ENCODE assay signal across 30 mouse cellular contexts in the genomic region with DNA sequence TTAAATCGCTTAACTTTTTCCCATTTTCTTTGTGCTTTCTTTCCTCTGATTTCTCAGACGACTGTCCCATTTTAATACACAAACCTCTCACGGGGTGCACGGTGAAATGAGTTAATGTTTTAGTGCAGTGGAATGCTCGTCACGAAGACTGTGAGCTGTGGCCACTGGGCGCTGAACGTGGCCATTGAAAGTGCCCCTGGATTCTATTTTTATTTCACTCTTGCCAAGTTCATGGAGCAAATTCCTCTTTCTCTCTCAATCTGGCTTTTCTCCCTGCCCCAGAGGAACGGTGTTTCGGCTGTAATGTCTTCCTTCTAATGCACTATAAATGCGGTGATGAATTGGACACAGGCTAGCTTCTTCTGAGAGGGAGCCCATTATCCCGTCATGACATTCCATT. TPM values are rescaled to one million over a fixed set of nuclear protein-coding genes. Genes with fewer than 3 reads are reported as not detected.
DNase-seq lines count a peak whose midpoint lies in the region; ATAC-seq and TF ChIP-seq lines count a peak whose summit lies in the region.
"Had no signal": no experiment of that assay in that cellular context is flagged by ENCODE, and none has a peak within 500 bp of the region (broad histone marks: within the 10 kb centered on the region; RNA-seq: fewer than 3 reads in every experiment).

No protein-coding gene starts in this region.

- no peak for ATAC-seq in kidney, embryonic 15.5 days (replicated peaks; ENCODE audit: low FRiP score)
- no peak for ATAC-seq in kidney, embryonic 16.5 days (ENCODE audit: low FRiP score, low TSS enrichment)
- peak; percentile 21 for ATAC-seq in Patski
- ATAC-seq: forebrain, embryonic 14.5 days; forebrain, postnatal 0 days; hindbrain, embryonic 16.5 days had no signal

- H3K4me1 ChIP-seq in kidney, embryonic 15.5 days = peaks cover 14% of the 10 kb centered on the region
- H3K4me1 ChIP-seq in kidney, embryonic 16.5 days (ENCODE audit: insufficient read depth, low read length) = peaks cover 7% of the 10 kb centered on the region
- H3K4me1 ChIP-seq in embryonic fibroblast, embryonic 13.5 days (ENCODE audit: control insufficient read depth, insufficient read depth, low read length) = peaks cover 10% of the 10 kb centered on the region
- H3K4me1 ChIP-seq: hindbrain, embryonic 13.5 days had no signal

- H3K4me2 ChIP-seq in kidney, embryonic 15.5 days = no peak overlapping the region
- H3K4me2 ChIP-seq in kidney, embryonic 16.5 days (replicated peaks; ENCODE audit: low read depth, low read length) = no peak overlapping the region
- H3K4me2 ChIP-seq: heart, embryonic 12.5 days; heart, embryonic 15.5 days; hindbrain, embryonic 13.5 days had no signal

- H3K4me3 ChIP-seq in kidney, embryonic 15.5 days (replicated peaks) = no peak overlapping the region
- no peak overlapping the region for H3K4me3 ChIP-seq in kidney, embryonic 16.5 days (ENCODE audit: low read length)
- no peak overlapping the region for H3K4me3 ChIP-seq in embryonic fibroblast, embryonic 13.5 days (ENCODE audit: insufficient read depth, low read length)
- H3K4me3 ChIP-seq: gastrocnemius, adult 2 months; heart, embryonic 12.5 days; heart, embryonic 15.5 days; hindbrain, embryonic 10.5 days; hindbrain, embryonic 13.5 days had no signal

- H3K9me3 ChIP-seq in kidney, embryonic 15.5 days (replicated peaks) = no peaks in the 10 kb centered on the region
- H3K9me3 ChIP-seq in kidney, embryonic 16.5 days (ENCODE audit: low read length) = no peaks in the 10 kb centered on the region
- H3K9me3 ChIP-seq: G1E; heart, embryonic 12.5 days; heart, embryonic 15.5 days; hindbrain, embryonic 10.5 days; hindbrain, embryonic 13.5 days had no signal

- TF ChIP-seq CTCF in Patski (IDR thresholded peaks at IDR 0.05) = no peak
- TF ChIP-seq CTCF in embryonic fibroblast, embryonic 13.5 days (IDR thresholded peaks at IDR 0.05; ENCODE audit: borderline replicate concordance, insufficient read depth, low read length) = no peak

- CTCF ChIA-PET in Patski (lab: Charles Lee) = interaction anchor here (1.1 kb wide), 1 partner anchor 11 kb away, joined by 5 read pairs; no protein-coding TSS in a partner anchor

- no peaks in the 10 kb centered on the region for H3K36me3 ChIP-seq in kidney, embryonic 15.5 days
- H3K36me3 ChIP-seq in kidney, embryonic 16.5 days (ENCODE audit: insufficient read depth, low read length) = no peaks in the 10 kb centered on the region
- H3K36me3 ChIP-seq: G1E; heart, embryonic 12.5 days; heart, embryonic 15.5 days; hindbrain, embryonic 10.5 days; hindbrain, embryonic 13.5 days had no signal

- no peak overlapping the region for H3K9ac ChIP-seq in kidney, embryonic 15.5 days
- no peak overlapping the region for H3K9ac ChIP-seq in kidney, embryonic 16.5 days (replicated peaks; ENCODE audit: low read length)
- H3K9ac ChIP-seq: forebrain, postnatal 0 days; heart, embryonic 12.5 days; heart, embryonic 15.5 days; hindbrain, embryonic 13.5 days had no signal

- TF ChIP-seq POLR2A in embryonic fibroblast, embryonic 13.5 days (IDR thresholded peaks at IDR 0.05; ENCODE audit: low read depth, low read length) = no peak

- H3K27ac ChIP-seq in kidney, embryonic 15.5 days = no peak overlapping the region
- H3K27ac ChIP-seq in kidney, embryonic 16.5 days (ENCODE audit: low read length) = no peak overlapping the region
- H3K27ac ChIP-seq in embryonic fibroblast, embryonic 13.5 days (ENCODE audit: insufficient read depth, low read length) = peak overlapping the region; percentile 7; the same call in 1 of the 2 replicates
- H3K27ac ChIP-seq: gastrocnemius, adult 2 months; heart, embryonic 15.5 days; hindbrain, embryonic 10.5 days; hindbrain, embryonic 13.5 days had no signal

- POLR2A ChIA-PET in Patski (lab: Charles Lee) = no interaction called here

- peak; percentile 9 for DNase-seq in kidney, adult 18-20 months
- DNase-seq in kidney, adult 9 months = peak; percentile 53
- no peak for DNase-seq in Patski (ENCODE audit: low read depth, low spot score)
- no peak for DNase-seq in gastrocnemius, postnatal 25 days
- no peak for DNase-seq in urinary bladder, postnatal 25 days (ENCODE audit: low spot score)
- DNase-seq: adrenal gland, adult 2 months; adrenal gland, postnatal 14 days; B cell, adult 2 months; cerebellum, adult 11-12 months; cerebellum, adult 8-10 months; cerebellum, postnatal 10 days; cerebellum, postnatal 36 days; embryo, embryonic 11 days; forebrain, postnatal 0 days; gastrocnemius, adult 2 months; gastrocnemius, postnatal 14 days; heart, adult 18-20 months; heart, postnatal 10 days; heart, postnatal 36 days had no signal

- in situ Hi-C loops in Patski (cut with MboI; ENCODE audit: low pct_unique_long_range_greater_than_20kb) = no loop called here

- H3K27me3 ChIP-seq in kidney, embryonic 15.5 days = peaks cover 48% of the 10 kb centered on the region
- peaks cover 13% of the 10 kb centered on the region; the same call in 1 of the 2 replicates for H3K27me3 ChIP-seq in kidney, embryonic 16.5 days (ENCODE audit: insufficient read depth, low read length)
- no peaks in the 10 kb centered on the region for H3K27me3 ChIP-seq in Patski
- H3K27me3 ChIP-seq: CH12.LX; heart, embryonic 12.5 days had no signal

- 75% methylated on average over 12 of the region's 12 CpGs for WGBS in kidney, embryonic 15.5 days
- 70% methylated on average over 12 of the region's 12 CpGs for WGBS in kidney, embryonic 16.5 days

RNA-seq across cellular contexts. Expression of a gene that starts 23.1 kb away (rescaled TPM):
- polyA plus RNA-seq in kidney, embryonic 15.5 days (2015; fragmentation: Nextera tagmentation; extraction: Ambion mirVana) = 9.8 and 11.6 TPM in 2 replicates
- 12.7 and 14.6 TPM in 2 replicates for polyA plus RNA-seq in kidney, embryonic 16.5 days (2015; fragmentation: Nextera tagmentation; extraction: Ambion mirVana)
- not detected for polyA plus RNA-seq in Patski (2021)
- 0.60 and 2.0 TPM in 2 replicates for polyA plus RNA-seq in embryonic fibroblast, embryonic 13.5 days (2011; ENCODE audit: insufficient read length, low read depth, missing spikeins)
- total RNA-seq in gastrocnemius, postnatal 25 days (2021) = under 1 TPM; 0.21 to 0.46 TPM
- total RNA-seq: CH12.LX had no signal
- polyA plus RNA-seq: G1E had no signal

Comparison
In these comparisons a context has a peak if more than half of its experiments do, and no peak if none do; other contexts are left out.
1. DNase-seq: peak in kidney, adult 18-20 months (single experiment) and kidney, adult 9 months (single experiment); none in Patski (single experiment), gastrocnemius, postnatal 25 days (single experiment) and urinary bladder, postnatal 25 days (single experiment).